Mouse (Mus musculus) lung, postnatal 14 days (tissue): Measurements from ENCODE around the gene Smg7.

Source experiments
- DNase-seq: peaks from one replicate; pipeline ENCODE4 v3.0.0; 2021

The Smg7 gene

DNA sequence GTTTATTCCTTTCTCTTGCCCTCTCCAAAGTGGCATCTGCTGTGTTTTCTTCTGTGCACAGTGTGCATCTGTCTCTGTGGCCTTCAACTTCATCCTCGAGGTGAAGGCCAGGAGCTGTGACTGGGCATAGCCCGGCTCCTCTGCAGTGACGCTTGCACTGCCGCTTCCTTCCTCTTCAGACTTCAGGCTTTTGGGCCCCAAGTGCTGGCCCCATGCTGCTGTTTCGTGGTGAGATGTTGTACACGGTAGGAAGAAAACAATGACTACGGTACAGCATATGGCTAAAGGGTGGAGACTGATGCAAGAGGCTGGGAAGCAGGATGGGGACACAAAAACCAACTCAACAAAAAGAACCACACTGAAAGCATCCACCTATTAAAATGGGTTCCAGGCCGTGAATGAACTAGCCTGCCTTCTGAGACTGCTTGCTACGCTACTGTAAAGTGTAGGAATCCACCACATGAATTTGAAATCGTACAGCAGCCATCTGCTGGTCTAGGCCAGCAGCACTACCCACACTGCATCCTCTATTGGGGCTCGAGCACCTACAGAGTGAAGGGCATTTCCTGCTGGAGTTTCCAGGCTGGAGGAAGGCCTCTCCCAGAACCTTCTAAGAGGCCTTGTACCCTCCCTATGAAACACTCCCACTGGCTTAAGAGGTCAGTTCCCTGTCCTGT is 64.3 kb downstream of the Smg7 start:
- DNase-seq, result no peak

DNA sequence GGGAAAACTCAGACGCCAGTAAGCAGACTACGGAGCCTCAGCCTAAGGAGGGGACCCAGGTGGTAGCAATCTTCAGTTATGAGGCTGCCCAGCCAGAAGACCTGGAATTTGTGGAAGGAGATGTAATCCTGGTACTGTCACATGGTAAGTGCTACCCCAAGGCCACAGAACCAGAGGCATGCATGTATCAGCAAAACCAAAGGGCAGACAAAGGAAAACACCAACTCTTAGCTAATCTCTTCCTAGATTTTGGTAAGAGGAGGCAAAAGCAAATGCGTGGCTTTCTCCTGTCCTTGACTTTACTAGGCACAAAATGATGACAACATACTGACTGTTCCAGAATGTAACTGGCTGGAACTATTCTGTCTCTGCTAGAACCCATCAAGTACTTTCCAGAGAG is 67.4 kb downstream of the Smg7 start:
- DNase-seq, result no peak

DNA sequence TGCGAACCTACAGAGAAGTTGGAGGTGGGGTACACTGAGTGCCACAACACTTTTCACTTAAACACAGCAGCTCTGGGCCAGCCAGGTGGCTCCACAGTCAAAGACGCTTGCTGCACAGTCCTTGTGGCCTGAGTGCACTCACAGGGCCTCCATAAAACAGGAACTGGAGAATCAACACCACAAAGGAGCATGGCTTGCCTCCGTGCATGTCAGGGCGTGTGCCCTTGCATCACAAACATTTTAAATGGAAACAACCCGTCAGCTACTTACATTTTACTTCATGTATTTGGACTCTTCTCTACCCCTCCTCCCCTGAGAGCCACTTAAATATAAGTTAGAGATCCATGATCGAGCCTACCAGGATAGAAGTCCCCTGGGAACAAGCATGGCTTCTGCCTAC is 70.1 kb downstream of the Smg7 start:
- DNase-seq, result no peak

DNA sequence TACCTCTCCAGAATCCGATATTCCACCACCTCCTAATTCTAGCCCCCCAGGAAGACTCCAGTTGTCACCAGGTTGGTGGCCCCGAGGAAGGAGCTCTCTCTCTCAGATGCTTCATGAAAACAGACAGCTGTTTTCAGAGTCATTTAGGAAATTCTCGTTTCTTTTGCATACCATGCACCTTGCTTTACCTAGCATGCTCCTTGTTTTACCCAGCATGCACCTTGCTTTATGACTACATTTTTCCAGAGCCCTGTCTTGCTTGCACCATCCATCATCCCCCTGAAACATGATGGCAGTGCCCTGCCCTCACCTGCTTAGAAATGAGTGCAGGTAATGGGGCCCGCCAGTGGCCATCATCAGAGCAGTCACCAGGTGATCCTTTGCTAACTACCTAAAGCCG is 70.8 kb downstream of the Smg7 start:
- no peak for DNase-seq

DNA sequence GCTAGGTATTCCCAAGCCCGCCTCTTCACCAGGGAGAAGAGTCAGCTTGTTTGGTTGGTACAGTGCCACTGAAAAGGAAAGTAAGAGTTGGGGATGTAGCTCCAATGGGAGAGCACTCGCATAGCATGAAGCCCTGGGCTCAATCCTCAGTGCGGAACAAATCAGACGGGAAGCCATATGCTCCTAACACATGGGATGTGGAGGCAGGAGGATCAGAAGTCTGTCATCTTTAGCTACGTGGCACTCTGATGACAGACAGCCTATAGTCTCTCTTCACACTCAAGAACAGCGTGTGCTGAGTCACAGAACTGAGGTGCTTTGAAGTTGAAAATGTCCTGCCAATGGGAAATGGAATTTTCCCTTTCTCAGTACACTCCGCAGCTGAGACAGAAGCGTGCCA is 71.4 kb downstream of the Smg7 start:
- DNase-seq, result no peak

DNA sequence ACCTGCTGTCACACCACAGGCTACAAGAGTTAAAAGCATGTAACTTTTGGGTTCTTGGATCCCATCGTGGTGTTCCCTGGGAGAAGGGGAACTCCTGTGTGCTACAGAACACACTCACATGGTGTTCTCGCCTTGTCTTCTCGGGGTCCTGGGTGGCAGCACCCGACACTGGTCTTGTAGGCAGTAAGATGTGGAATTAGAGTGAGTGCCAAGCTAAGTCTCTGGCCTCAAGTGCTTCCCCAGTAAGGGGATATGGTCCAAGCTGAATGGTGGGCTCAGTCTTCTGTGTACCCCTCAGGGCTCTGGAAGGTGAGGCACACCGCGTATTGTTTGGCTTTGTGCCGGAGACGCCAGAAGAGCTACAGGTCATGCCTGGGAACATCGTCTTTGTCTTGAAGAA is 72.4 kb downstream of the Smg7 start:
- no peak for DNase-seq

DNA sequence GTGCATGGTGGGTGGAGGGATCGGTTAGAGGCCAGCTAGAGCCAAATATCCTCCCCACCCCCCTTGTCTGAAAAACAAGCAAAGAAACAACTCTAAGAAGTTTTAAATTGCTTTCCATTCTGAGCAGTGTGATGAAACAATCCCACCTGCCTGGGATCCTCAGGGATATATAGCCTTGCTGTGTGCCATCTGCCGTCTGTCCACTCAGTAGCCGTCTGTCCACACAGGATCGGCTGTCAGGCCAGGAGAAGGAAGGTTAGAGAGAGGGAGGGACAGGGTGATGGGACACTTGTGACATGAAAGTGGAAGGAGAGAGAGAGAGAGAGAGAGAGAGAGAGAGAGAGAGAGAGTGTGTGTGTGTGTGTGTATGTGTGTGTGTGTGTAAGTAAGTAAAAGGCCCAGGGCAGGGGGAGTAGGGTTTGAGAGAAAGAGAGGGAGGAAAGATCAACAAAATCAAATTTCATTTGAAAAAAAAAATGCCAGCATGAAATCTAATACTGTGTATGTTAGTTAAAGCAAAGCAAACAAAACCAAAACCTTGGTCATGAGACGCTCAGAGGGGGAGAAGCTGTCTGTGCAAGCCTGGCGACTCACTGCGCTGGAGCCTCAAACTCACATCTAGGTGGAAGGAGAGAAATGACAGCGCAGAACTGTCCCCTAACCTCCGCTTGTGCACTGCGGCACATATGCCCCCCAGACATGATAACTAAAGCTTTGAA is 73.7 kb downstream of the Smg7 start:
- no peak for DNase-seq

DNA sequence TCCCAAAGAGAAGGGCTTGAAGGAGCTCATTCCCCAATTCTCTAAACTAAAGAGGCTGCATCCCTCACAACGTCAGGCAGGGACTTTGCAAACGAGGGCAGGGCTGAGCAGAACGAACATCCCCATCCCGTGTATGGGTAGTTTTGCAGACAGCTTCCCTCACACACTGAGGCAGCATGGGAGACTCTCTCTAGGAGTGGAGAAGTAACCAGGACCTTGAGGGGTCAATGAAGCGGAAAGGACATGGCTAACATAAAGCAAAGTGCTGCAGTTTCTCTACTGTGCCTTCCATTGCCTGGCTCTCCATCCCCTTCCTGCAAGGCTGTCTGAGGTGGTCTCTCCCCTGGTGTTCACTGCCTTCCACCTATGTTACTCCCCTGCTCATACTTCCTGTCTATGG is 74.3 kb downstream of the Smg7 start:
- DNase-seq, result no peak

DNA sequence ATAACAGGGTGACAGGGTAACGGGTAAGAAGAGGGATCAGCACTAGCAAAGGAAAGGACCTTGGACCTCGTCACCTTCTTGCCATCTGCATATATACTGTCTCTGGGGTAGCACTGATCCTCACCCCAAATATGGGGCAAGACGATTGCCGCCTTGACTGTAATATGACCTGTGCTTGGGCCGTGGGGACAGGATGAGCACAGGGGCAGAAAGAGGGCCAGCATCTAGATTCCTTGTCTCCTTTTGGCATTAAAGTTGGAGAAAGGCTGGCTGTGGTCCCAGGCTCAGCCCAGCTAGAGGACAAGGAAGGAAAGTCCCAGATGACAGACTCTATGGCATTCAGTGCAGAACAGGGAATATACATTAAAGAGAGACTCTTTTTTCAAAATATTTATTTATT is 76.0 kb downstream of the Smg7 start:
- DNase-seq, result no peak

DNA sequence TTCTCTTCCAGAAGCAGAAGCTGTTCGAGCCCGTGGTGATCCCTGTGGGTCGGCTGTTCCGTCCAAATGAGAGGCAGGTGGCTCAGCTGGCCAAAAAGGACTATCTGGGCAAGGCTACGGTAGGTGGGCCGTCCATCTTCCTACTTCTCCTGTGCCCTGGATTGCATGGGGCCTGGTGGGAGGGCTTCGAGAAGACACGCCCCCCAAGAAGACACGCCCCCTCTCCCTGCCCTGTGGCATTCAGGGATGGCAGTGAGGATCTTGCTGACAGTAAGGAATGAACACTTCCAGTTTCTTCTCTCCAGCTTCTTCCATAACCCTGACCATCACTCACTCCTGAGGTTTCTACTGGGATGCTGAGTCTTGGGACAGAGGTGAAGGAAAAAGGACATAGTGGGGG is 78.2 kb downstream of the Smg7 start:
- no peak for DNase-seq

DNA sequence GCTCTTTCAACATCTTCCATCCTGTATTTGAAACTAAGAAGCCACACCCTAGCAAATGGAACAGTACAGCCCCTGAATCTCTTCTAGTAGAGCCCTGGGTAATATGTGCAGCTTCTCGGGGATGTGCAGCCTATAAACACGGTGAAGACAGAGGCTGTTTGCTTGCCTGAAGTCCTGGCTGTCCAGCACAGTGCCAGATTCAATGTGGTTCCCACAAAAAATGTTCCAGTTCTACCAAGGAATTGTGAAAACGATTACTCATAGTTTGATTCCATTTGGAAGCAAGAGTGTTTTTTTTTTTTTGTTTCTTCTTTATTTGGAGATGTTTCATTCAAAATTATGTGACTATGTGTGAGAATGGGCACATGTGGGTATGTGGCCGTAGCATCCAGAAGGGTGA is 80.7 kb downstream of the Smg7 start:
- DNase-seq, result no peak

DNA sequence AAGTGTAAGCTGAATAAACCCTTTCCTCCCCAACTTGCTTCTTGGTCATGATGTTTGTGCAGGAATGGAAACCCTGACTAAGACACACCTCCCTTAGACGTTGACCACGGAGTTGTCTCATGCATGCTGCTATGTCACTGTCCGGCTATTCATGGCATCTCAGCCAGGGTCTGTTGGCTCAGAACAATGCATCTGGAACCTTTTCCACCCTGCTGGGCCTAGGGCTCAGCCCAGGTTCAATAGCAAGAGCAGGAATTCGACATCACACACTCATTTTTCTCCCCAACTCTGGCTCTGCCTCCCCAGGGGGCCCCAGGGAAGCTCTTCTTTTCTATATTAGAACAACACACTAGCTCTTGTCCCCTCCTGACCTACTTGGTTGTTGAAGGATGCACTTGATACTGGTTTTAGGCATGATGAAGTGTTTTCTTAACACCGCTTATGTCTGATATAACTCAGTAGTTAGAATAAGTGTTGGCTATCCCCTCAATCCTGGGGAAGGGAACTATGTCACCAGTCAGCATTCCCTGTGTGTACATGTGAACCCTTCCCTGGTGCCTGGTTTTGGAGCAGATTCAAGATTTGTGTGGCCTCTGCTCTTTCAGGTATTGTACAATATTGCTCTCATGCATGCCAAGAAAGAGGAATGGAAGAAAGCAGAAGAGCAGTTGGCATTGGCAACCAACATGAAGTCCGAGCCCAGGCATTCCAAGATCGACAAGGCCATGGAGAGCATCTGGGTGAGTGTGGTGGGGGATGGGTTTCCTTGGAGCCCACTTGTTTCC is 81.3 kb downstream of the Smg7 start:
- DNase-seq, result no peak

DNA sequence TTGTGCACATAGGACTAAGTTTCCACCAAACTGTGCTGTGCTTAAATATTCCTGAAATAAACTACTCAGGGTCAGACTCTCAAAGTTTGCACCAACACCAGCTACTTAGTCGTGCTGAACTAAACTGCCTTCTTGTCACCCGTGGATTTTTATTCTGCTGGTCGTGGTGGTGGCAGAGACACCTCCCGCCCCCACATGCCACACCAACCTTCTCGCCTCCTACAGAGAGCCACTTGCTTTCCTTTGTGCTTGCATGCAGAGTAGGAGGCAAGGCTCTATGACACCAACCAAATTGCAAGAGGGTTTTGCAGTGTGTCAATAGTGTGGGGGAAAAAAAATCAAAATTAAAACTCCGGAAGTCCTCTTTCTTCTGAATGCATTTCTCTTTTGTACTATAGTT is 82.9 kb downstream of the Smg7 start:
- DNase-seq, result no peak

DNA sequence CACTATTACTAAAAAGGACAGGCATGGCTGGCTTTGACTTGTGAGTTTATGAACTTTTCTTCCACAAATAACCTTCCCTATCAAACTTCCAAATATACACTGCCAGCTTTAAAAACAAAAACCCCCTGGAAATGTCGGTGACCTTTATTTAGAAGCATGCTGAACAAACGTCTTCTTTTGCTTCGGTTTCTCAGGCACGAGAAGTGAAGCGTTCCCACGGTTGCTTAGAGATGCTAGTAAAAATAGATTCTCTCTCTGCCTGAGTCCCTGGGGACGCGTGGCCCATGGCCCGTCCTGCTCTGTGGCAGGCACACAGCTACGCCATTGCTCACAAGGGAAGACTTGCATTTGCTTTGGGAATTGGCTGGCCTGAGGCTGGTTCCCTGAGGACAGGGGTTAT is 84.7 kb downstream of the Smg7 start:
- peak; percentile 29 for DNase-seq

DNA sequence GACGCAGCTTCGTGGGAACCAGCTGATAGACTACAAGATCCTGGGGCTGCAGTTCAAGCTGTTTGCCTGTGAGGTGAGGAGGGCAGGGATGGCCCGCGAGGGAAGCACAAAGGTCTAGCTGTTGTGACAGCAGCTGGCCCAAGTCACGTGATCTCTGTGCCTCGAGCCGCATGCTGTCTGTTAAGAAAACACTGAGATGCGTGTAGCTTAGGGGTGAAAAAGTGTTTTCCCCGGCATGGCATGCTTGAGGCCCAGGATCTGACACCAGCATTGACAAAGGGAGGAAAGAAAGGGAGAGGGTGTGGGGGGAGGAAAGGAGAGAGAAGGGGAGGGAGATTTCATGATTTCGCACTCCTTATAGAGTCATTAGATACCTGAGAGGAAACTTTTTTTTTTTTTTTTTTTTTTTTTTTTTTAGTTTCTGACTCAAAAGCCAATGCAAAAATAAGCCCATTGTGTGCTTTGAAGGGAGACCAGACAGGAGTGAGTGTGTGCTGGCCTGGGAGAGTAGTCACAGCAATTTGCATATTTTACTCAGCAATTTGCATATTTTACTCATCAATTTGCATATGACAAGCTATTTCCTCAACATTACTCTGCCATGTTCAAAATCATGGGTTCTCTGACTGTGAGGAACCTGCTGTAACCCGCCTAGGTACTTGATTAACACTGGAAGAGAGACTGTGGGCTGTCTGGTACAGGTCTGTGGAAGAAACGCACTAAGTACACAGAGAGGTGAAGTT is 85.2 kb downstream of the Smg7 start:
- no peak for DNase-seq

DNA sequence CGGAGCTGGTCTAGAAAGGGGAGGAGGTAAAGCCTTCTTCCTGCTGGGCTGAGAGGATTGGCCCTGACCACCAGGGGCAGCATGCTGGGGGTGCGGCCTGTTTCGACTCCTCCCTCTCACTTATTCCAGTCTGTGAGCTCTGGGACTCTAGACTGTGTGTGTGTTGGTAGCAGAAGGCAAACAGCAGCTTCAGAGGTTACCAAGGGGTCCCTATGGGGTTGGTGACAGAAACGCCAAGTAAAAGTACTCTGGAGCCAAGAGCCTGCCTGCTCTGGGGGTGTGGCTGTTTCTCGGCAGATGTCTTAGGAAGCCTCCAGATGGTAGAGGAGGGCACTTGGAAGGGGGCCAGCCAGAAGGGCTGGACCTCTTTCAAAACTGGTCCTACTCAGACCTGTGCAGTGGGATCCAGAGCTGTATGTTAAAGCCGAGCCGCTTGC is 87.2 kb downstream of the Smg7 start:
- peak; percentile 40 for DNase-seq

DNA sequence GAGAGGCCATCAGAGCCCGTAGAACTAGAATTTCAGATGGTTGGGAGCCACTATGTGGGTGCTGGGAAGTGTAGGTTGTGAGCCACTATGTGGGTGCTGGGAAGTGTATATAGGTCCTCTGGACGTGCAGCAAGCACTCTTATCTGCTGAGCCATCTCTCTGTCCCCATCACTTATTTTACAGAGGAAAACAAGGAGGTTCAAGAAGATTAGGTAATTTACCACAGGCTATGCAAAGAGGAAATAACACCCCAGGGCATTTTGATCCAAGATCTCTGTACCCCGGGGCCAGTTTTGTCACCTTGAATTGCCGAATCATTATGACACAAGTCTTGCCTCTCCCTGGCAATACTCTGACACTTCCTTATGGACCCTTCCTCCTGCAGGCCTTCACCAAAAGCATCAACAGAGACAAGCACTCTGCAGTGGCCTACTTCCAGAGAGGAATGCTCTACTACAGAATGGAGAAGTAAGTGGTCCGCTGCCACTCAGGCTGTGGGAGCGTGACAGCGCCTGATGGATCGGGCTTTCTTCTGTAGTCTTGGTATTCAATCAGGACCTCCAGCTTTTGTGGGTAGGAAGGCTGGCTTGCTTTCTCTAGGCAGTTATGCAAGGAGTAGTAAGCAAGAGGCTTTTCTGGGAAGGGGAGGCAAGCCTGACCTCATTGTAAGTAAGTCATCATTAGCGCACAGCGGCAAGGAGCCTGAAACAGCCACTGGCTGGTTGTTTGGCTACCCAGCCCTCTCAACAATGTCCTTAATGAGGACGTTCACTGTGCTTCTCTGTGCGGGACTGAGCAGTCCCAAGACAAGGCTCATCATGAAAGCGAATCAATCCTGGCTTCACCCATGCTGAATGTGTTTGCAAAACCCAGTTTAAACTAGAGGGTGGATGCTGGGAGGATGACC is 91.7 kb downstream of the Smg7 start:
- no peak for DNase-seq

DNA sequence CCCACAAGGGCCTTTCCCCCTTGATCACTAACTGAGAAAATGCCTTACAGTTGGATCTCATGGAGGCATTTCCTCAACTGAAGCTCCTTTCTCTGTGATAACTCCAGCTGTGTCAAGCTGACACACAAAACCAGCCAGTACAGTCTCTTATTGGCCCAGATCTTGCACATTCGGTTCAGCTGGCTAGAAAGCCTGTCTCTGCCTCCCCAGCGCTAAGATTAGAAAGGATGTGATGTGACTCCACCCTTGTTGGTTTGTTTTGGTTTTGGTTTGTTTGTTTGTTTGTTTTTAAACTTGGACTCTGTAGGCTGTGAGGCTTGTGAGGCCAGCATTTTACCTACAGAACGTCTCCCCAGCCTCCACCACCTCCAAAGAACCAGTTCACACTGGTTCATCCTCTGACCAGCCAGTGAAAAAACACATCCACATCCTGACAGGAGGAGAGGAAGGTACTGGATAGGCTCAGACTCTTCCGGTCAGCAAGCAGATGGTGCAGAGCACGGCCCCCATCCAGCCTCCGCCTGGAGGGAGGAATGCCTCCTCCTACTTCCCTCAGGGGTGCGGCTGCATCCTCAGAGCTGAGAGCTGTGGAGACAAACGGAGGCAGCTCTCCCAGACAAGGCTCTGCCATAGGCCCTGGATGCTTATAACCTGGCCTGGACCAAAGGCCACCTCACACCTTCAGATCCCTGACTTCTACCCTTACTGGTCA is 92.7 kb downstream of the Smg7 start:
- DNase-seq, result no peak

DNA sequence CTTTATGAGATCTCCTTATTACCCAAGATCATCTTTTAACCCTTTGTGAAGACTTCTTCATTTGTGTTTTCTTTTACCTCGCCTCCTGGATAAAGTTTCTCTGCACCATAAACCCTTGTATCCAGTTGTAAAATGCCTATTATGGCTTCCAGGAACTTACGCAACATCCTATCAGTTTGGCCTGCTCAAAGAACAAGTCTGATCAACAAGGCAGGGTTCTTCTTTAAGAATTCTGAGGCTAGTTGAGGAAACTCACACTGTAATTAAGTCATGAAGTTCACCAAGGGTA is 94.1 kb downstream of the Smg7 start:
- no peak for DNase-seq

DNA sequence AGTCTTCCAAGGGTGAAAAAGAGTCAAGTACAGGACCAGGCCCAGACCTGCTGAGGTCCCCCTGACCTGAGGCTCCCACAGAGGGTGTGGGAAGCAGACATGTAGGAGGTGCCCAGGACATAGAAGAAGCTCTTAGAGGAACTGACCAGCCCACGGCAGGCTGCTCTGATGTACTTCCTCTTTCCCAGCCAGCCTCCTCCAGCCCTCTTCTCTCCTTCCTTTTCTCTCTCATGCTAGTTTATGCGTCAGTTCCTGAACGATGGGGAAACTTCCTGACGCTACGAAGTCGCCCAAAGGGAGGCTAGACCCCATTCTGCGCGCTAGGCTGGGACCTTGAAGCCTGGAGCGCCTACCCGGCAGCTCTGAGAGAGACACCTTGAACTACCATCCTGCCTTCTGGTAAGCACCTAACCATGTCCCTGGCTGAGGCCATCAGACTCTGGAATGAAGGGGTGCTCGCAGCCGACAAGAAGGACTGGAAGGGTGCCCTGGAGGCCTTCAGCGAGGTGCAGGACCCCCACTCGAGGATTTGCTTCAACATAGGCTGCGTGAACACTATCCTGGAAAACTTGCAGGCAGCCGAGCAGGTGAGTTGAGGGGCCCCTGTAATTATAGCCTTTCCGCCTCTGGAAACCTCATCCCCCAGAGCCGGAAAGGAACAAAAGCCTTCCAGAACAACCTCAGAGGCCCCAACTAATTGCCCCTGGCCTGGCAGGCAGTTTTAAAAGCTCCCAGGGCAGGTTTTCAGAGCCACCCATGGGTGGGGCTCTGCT is 94.6 kb downstream of the Smg7 start:
- DNase-seq, result no peak

DNA sequence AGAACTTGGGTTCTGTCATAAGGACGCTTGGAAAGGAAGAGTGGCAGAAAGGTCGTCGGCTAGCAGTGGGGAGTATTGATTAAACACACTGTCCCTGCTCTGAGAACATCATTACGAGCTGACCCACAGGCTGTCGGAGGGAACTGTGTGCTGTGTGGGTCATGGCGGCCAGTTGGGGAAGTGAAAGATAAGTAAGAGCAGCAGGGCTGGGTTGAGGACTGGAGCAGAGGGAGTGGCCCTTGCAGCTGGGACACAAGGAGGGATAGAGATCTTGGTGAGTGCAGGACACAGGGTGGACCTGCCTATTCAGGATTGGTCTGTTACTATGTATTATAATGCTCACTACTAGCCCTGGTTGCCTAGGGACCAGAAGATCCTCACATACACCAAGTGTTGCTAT is 97.5 kb downstream of the Smg7 start:
- DNase-seq, result no peak
